Comparison of ENCODE assay signal across 8 mouse cellular contexts in genomic region chr2:61454311-61454728, GRCm38 (mm10).
DNase-seq lines count a peak whose midpoint lies in the region; TF ChIP-seq lines count a peak whose summit lies in the region.

No protein-coding gene starts in this region.

- H3K36me3 ChIP-seq in megakaryocyte, embryonic 14.5 days (replicated peaks; ENCODE audit: low read length): no peaks in the 10 kb centered on the region

- H3K27ac ChIP-seq in left cerebral cortex, adult 2 months: no peak overlapping the region

- H3K4me3 ChIP-seq in left cerebral cortex, adult 2 months: peak overlapping the region; percentile 50
- peak overlapping the region; percentile 84 for H3K4me3 ChIP-seq in megakaryocyte, embryonic 14.5 days (replicated peaks)

- TF ChIP-seq CTCF in left cerebral cortex, adult 2 months (IDR thresholded peaks at IDR 0.05): peak; percentile 96

- peaks cover 29% of the 10 kb centered on the region for H3K4me1 ChIP-seq in megakaryocyte, embryonic 14.5 days

- peaks cover 29% of the 10 kb centered on the region for H3K27me3 ChIP-seq in megakaryocyte, embryonic 14.5 days (replicated peaks)

- H3K9me3 ChIP-seq in megakaryocyte, embryonic 14.5 days: no peaks in the 10 kb centered on the region

- peak; percentile 66 for DNase-seq in T-cell, adult 2 months (ENCODE audit: low spot score)
- DNase-seq in cerebellum, postnatal 36 days: peak; percentile 83 to 88
- DNase-seq in gastrocnemius, adult 8-10 months (ENCODE audit: low spot score in 2 of 2): peak; percentile 73 to 78
- peak; percentile 97 for DNase-seq in hindlimb bud, embryonic 11.5 days (ENCODE audit: extremely low spot score, low read depth, low spot score)
- DNase-seq in left cerebral cortex, adult 2 months (ENCODE audit: extremely low spot score in 1 of 2, low spot score in 2 of 2): peak; percentile 85 to 90
- DNase-seq in right cerebral cortex, postnatal 10 days (ENCODE audit: low spot score in 2 of 2): peak; percentile 89 to 93
- peak; percentile 87 for DNase-seq in urinary bladder, postnatal 14 days (ENCODE audit: low spot score)

- intact Hi-C loops in left cerebral cortex, adult 2 months (cut with DNase I): loop anchor here (2.0 kb wide), 2 partner anchors 652 to 734 kb away; no protein-coding TSS in a partner anchor
